Mouse (Mus musculus) kidney, embryonic 15.5 days (tissue): ENCODE data around the gene Elob. TPM values are rescaled to one million over a fixed set of nuclear protein-coding genes. Genes with fewer than 3 reads are reported as not detected.

Experiments
- ATAC-seq: fragments of 200-750 bp; cut with Nextera tagmentation; replicated peaks from 2 replicates; pipeline ENCODE4 v1.8.0; 2017; ENCODE audit warnings: moderate TSS enrichment; ENCODE audit not compliant: low FRiP score
- H3K27ac ChIP-seq: fragments of 300-500 bp; sonication (generic); 2 replicates; pipeline ENCODE4 v1.5.1; 2015; ENCODE audit warnings: mild to moderate bottlenecking, inconsistent platforms
- H3K27me3 ChIP-seq: fragments of 300-500 bp; sonication (generic); 2 replicates; pipeline ENCODE4 v1.6.1; 2015; ENCODE audit warnings: inconsistent platforms
- H3K36me3 ChIP-seq: fragments of 300-500 bp; sonication (generic); 2 replicates; pipeline ENCODE4 v1.6.1; 2015; ENCODE audit warnings: inconsistent platforms
- H3K4me1 ChIP-seq: fragments of 300-500 bp; sonication (generic); 2 replicates; pipeline ENCODE4 v1.6.1; 2015; ENCODE audit warnings: inconsistent platforms
- H3K4me2 ChIP-seq: fragments of 300-500 bp; sonication (generic); 2 replicates; pipeline ENCODE4 v1.6.1; 2015; ENCODE audit warnings: moderate library complexity, mild to moderate bottlenecking, inconsistent platforms
- H3K4me3 ChIP-seq: fragments of 300-500 bp; sonication (generic); replicated peaks from 2 replicates; pipeline ENCODE4 v1.5.1; 2015; ENCODE audit warnings: mild to moderate bottlenecking, inconsistent platforms
- H3K9ac ChIP-seq: fragments of 300-500 bp; sonication (generic); 2 replicates; pipeline ENCODE4 v1.6.1; 2015; ENCODE audit warnings: mild to moderate bottlenecking, inconsistent platforms
- H3K9me3 ChIP-seq: fragments of 300-500 bp; sonication (generic); replicated peaks from 2 replicates; pipeline ENCODE4 v1.6.1; 2016; ENCODE audit warnings: inconsistent platforms
- WGBS: fragments of 180-500 bp; shearing (Covaris S2); methylation state at CpG from one replicate; pipeline ENCODE4 v1.1.7; 2015; ENCODE audit warnings: mixed read lengths; 5-methylcytosine and 5-hydroxymethylcytosine counted together
- polyA plus RNA-seq: library from polyadenylated mRNA; unstranded; fragments of >200 nt; fragmentation: Nextera tagmentation; extraction: Ambion mirVana; gene quantifications from 2 replicates; pipeline ENCODE4 v1.2.1, GENCODE M21; 2015

Gene Elob
- polyA plus RNA-seq, 1 experiment from 2014 or later = 999 TPM

- Histone ChIP-seq H3K27me3 (no peaks in the 10 kb centered on the region), H3K9ac (no peak overlapping the region), H3K4me3 (no peak overlapping the region), H3K9me3 (no peaks in the 10 kb centered on the region), H3K4me2 (no peak overlapping the region), H3K4me1 (peaks cover 10% of the 10 kb centered on the region), H3K27ac (no peak overlapping the region), H3K36me3 (no peaks in the 10 kb centered on the region)
- 92% methylated on average over 8 of the region's 8 CpGs for WGBS
- ATAC-seq = no peak
These were observed 33.6 kb downstream of the Elob start for GRCm38 (mm10) chr17:23795323-23795722.

DNA sequence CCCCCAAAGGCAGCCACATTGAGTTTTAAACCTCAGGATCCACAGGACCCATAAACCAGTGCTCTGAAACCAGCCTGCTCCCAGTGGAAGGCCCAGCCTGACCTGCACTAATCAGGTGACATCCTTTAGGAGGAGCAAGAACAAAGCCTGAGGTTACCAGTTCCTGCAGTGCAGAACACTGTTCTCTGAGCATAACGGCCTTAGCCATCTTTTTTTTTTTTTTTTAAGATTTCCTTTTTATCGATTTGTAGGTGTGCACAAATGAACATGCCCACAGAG is 37.9 kb downstream of the Elob start:
- no peaks in the 10 kb centered on the region for H3K27me3 ChIP-seq
- peak overlapping the region; percentile 70 for H3K4me2 ChIP-seq
- H3K27ac ChIP-seq = peak overlapping the region; percentile 81
- H3K9ac ChIP-seq = peak overlapping the region; percentile 72; the same call in 1 of the 2 replicates
- no peaks in the 10 kb centered on the region for H3K36me3 ChIP-seq
- no peaks in the 10 kb centered on the region for H3K9me3 ChIP-seq
- peak overlapping the region; percentile 54 for H3K4me3 ChIP-seq
- ATAC-seq = peak; percentile 23; the same call in 1 of the 2 replicates
- peaks cover 26% of the 10 kb centered on the region for H3K4me1 ChIP-seq
- 50% methylated on average over 2 of the region's 2 CpGs for WGBS

DNA sequence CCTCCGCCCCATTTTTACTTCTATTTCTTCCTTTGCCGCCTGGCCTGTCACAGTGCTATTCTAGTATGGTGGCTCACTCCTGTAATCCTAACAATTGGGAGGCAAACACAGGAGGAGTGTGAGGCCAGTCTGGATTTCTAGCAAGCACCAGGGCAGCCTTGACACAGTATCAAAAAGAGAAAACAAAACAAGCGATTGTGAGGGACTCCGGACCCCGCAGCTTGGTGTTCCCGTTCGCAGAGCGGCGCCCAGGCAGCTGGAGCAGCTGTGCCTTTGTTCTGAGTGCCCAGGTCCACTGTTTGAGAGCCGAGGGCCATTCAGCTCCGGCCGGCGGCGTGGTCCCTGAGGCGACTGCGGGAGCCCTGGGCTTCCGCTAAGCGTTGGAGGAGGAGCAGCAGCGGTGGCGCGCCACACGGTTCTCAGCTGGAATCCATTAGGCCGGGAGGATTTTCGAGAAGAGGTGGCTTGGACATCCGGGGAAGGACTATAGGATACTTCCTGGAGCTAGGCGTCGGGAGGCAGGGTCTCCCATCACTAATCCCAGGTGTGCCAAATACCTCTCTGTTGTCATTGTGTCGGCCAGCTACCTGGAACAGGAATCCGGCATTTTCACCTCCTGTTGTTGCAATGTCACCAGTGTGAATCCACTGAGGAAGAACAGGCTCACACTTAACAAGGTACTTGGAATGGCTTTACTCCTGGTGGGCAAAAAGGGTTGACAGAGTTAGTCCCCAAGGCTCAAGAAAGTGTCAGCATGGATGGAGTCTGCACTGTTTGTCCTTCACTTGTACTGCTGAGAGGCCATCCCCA is 38.5 kb downstream of the Elob start, which contains the start of gene Srrm2:
Gene Srrm2, plus strand, starts transcription at position 264 of the 810 bp plus-strand sequence.
- Histone ChIP-seq H3K4me3 (peak within 1 kb of the TSS; percentile 54), H3K27ac (peak within 1 kb of the TSS; percentile 81), H3K4me2 (peak within 1 kb of the TSS; percentile 70), H3K27me3 (no peaks in the 10 kb centered on the region), H3K4me1 (peaks cover 30% of the 10 kb centered on the region), H3K9ac (peak within 1 kb of the TSS; percentile 72), H3K36me3 (no peaks in the 10 kb centered on the region), H3K9me3 (no peaks in the 10 kb centered on the region)
- ATAC-seq = peak; percentile 75
- WGBS = 3% methylated on average over 29 of the region's 29 CpGs

GRCm38 (mm10) chr17:23789749-23790268 is 39.1 kb downstream of the Elob start:
- WGBS = 18% methylated on average over 8 of the region's 8 CpGs
- no peak for ATAC-seq
- Histone ChIP-seq H3K9me3 (no peaks in the 10 kb centered on the region), H3K27me3 (no peaks in the 10 kb centered on the region), H3K4me3 (peak overlapping the region; percentile 54), H3K4me2 (peak overlapping the region; percentile 70), H3K27ac (0 out of 2 replicates have a peak overlapping the region, but pooled peaks have one; percentile 81), H3K9ac (peak overlapping the region; percentile 72; the same call in 1 of the 2 replicates), H3K4me1 (peaks cover 31% of the 10 kb centered on the region), H3K36me3 (no peaks in the 10 kb centered on the region)

DNA sequence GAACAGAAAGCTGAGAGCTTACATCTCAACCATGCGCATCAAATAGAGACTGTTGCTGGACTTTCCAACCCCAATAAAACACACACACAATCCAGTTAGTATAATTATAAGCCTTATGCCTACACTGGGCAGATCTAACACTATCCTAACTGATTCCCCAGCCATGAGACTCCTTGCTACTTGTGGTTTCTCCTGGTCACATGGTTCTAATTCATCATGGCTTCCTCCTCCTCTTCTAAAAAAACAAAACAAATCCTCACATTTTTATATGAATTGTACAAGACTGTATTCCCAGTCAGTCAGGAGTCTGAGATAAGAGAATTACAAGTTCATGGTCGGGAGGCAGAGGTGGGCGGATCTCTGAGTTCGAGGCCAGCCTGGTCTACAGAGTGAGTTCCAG is 40.0 kb downstream of the Elob start:
- WGBS = 88% methylated on average over 4 of the region's 4 CpGs
- no peak overlapping the region for H3K27ac ChIP-seq
- no peak overlapping the region for H3K4me2 ChIP-seq
- no peaks in the 10 kb centered on the region for H3K36me3 ChIP-seq
- H3K4me1 ChIP-seq = peaks cover 31% of the 10 kb centered on the region
- no peaks in the 10 kb centered on the region for H3K9me3 ChIP-seq
- H3K27me3 ChIP-seq = no peaks in the 10 kb centered on the region
- H3K4me3 ChIP-seq = no peak overlapping the region
- no peak overlapping the region for H3K9ac ChIP-seq
- ATAC-seq = no peak

GRCm38 (mm10) chr17:23786510-23786931 is 42.4 kb downstream of the Elob start:
- Histone ChIP-seq H3K9ac (peak overlapping the region; percentile 62; the same call in 1 of the 2 replicates), H3K27me3 (no peaks in the 10 kb centered on the region), H3K9me3 (no peaks in the 10 kb centered on the region), H3K4me1 (peaks cover 31% of the 10 kb centered on the region), H3K4me3 (peak overlapping the region; percentile 56), H3K27ac (peak overlapping the region; percentile 65), H3K4me2 (peak overlapping the region; percentile 83), H3K36me3 (no peaks in the 10 kb centered on the region)
- 11% methylated on average over 13 of the region's 13 CpGs for WGBS
- 0 out of 2 replicates have a peak, but pooled peaks have one; percentile 7 for ATAC-seq

- peak; percentile 77 for ATAC-seq
- Histone ChIP-seq H3K9me3 (no peaks in the 10 kb centered on the region), H3K9ac (peak within 1 kb of the TSS; percentile 62), H3K36me3 (no peaks in the 10 kb centered on the region), H3K27me3 (no peaks in the 10 kb centered on the region), H3K27ac (peak within 1 kb of the TSS; percentile 65), H3K4me2 (peak within 1 kb of the TSS; percentile 83), H3K4me3 (peak within 1 kb of the TSS; percentile 56), H3K4me1 (peaks cover 26% of the 10 kb centered on the region)
- 2% methylated on average over 43 of the region's 43 CpGs for WGBS
These were observed 43.1 kb downstream of the Elob start, which contains the start of gene Flywch2 for GRCm38 (mm10) chr17:23785561-23786471. Gene Flywch2, minus strand, starts transcription at chr17:23786081.

DNA sequence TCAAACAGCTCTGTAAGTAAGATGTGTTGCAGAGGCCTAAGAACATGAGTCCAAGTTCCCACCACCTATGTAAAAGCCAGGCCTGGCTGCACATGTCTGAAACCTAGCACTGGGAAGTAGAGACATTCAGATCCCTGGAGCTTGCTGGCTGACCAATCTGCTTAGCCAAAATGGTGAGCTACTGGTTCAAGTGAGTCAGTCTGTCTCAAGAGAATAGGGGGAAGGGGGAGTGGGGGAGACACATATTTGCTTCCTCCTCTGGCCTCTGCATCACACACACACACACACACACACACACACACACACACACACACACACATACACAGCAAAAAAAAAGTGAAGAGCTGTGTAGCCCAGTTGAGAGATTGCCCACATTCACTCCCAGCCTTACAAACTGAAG is 45.6 kb downstream of the Elob start:
- H3K4me3 ChIP-seq = no peak overlapping the region
- H3K4me2 ChIP-seq = no peak overlapping the region
- no peaks in the 10 kb centered on the region for H3K27me3 ChIP-seq
- no peak overlapping the region for H3K27ac ChIP-seq
- no peaks in the 10 kb centered on the region for H3K36me3 ChIP-seq
- no peak overlapping the region for H3K9ac ChIP-seq
- no peak for ATAC-seq
- H3K9me3 ChIP-seq = no peaks in the 10 kb centered on the region
- H3K4me1 ChIP-seq = peaks cover 12% of the 10 kb centered on the region

DNA sequence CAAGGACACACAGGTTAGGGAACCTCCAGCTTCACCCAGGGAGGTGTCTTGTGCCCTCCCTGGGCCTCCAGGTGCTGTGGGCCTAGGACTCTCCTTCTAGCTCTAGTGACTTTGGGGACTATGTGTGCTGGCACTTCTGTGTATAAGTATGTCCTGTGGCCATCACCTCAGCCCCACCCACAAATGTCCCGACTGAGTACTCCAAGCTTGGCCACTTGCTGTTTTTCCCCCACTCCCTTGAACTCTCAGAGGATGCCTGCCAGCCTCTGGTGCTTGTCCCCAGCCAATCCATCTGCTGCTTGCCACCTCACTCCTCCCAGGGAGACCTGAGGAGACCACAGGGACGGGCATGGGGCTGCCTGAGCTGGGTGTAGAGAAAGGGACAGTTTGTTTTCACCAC is 50.5 kb downstream of the Elob start:
- 0 out of 2 replicates have a peak, but pooled peaks cover 2% of the 10 kb centered on the region for H3K4me1 ChIP-seq
- H3K4me2 ChIP-seq = no peak overlapping the region
- no peaks in the 10 kb centered on the region for H3K36me3 ChIP-seq
- 42% methylated on average over 2 of the region's 2 CpGs for WGBS
- H3K9me3 ChIP-seq = no peaks in the 10 kb centered on the region
- H3K4me3 ChIP-seq = no peak overlapping the region
- no peak for ATAC-seq
- no peaks in the 10 kb centered on the region for H3K27me3 ChIP-seq
- no peak overlapping the region for H3K27ac ChIP-seq
- H3K9ac ChIP-seq = no peak overlapping the region

DNA sequence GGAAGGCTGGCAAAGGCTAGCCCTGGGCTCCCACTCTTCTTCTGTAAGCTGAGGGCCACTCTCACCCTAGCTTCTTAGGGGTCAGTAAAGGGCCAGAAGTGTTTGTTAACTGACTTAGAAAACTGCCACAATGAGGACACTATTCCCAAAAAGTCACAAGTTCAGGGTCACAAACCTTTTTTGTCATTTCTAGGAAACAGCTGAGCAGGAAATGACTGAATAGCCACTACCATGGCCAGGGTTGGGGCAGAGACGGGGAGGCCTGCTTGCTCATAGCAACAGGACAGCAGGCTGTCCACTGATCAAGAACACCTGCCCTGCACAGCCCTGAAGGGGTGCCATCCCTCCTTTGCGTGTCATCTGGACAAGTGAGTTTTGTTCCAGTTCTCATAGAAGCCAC is 51.8 kb downstream of the Elob start:
- H3K9me3 ChIP-seq = no peaks in the 10 kb centered on the region
- no peak for ATAC-seq
- no peak overlapping the region for H3K4me2 ChIP-seq
- H3K27ac ChIP-seq = no peak overlapping the region
- no peaks in the 10 kb centered on the region for H3K27me3 ChIP-seq
- no peaks in the 10 kb centered on the region for H3K36me3 ChIP-seq
- no peak overlapping the region for H3K4me3 ChIP-seq
- H3K9ac ChIP-seq = no peak overlapping the region
- WGBS = 65% methylated on average over 2 of the region's 2 CpGs
- 0 out of 2 replicates have a peak, but pooled peaks cover 2% of the 10 kb centered on the region for H3K4me1 ChIP-seq

DNA sequence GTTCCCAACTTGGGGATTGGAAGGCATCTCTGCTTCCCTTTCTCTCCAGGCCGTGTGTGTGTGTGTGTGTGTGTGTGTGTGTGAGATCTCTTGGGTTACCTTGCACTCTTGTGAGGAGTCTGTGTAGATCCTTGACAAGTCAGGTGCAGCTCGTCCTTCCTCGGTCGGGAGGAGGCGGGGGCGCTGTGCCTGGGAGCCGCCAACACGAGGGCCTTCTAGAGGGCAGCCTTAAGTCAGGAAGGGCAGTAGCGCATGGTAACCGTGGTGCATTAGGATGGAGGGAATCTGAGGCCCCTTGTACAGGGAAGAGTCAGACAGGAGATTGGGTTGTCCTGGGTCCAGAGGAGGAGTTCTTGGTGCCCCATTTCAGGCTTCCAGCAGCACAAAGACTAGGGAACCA is 52.7 kb downstream of the Elob start:
- H3K4me1 ChIP-seq = peaks cover 7% of the 10 kb centered on the region; the same call in 1 of the 2 replicates
- no peaks in the 10 kb centered on the region for H3K9me3 ChIP-seq
- no peaks in the 10 kb centered on the region for H3K36me3 ChIP-seq
- no peak for ATAC-seq
- no peak overlapping the region for H3K4me2 ChIP-seq
- H3K27me3 ChIP-seq = no peaks in the 10 kb centered on the region
- H3K9ac ChIP-seq = no peak overlapping the region
- H3K27ac ChIP-seq = no peak overlapping the region
- no peak overlapping the region for H3K4me3 ChIP-seq
- 71% methylated on average over 10 of the region's 10 CpGs for WGBS
